Mouse (Mus musculus) embryonic fibroblast, embryonic 13.5 days (primary cell): ENCODE measurements around the gene Pax4. TPM values are rescaled to one million over a fixed set of nuclear protein-coding genes. Genes with fewer than 3 reads are reported as not detected.
A peak's percentile ranks its signal among the peaks of the same experiment; 100 is the strongest.

Source experiments
- H3K27ac ChIP-seq: 2 replicates; pipeline ENCODE4 v1.5.1; 2012; ENCODE audit warnings: low read length, control low read depth, inconsistent platforms; ENCODE audit not compliant: insufficient read depth
- H3K4me1 ChIP-seq: 2 replicates; pipeline ENCODE4 v1.6.1; 2011; ENCODE audit warnings: low read length; ENCODE audit not compliant: control insufficient read depth, insufficient read depth
- H3K4me3 ChIP-seq: 2 replicates; pipeline ENCODE4 v1.5.1; 2011; ENCODE audit warnings: mild to moderate bottlenecking, control low read depth, low read length; ENCODE audit not compliant: insufficient read depth
- CTCF ChIP-seq: IDR thresholded peaks from 2 replicates; pipeline ENCODE4 v1.5.1; 2011; ENCODE audit warnings: mild to moderate bottlenecking, control low read depth, low read length, moderate library complexity, borderline replicate concordance; ENCODE audit not compliant: insufficient read depth
- POLR2A ChIP-seq: IDR thresholded peaks from 2 replicates; pipeline ENCODE4 v1.6.1; 2011; ENCODE audit warnings: low read depth, mild to moderate bottlenecking, control low read depth, low read length, moderate library complexity
- polyA plus RNA-seq: library from polyadenylated mRNA; stranded (reverse); fragments of >200 nt; gene quantifications from 2 replicates; pipeline ENCODE4 v1.2.4, GENCODE M21; 2011; ENCODE audit warnings: low read depth; ENCODE audit not compliant: missing spikeins, insufficient read length

Pax4 gene
- polyA plus RNA-seq, 1 experiment = not detected

DNA sequence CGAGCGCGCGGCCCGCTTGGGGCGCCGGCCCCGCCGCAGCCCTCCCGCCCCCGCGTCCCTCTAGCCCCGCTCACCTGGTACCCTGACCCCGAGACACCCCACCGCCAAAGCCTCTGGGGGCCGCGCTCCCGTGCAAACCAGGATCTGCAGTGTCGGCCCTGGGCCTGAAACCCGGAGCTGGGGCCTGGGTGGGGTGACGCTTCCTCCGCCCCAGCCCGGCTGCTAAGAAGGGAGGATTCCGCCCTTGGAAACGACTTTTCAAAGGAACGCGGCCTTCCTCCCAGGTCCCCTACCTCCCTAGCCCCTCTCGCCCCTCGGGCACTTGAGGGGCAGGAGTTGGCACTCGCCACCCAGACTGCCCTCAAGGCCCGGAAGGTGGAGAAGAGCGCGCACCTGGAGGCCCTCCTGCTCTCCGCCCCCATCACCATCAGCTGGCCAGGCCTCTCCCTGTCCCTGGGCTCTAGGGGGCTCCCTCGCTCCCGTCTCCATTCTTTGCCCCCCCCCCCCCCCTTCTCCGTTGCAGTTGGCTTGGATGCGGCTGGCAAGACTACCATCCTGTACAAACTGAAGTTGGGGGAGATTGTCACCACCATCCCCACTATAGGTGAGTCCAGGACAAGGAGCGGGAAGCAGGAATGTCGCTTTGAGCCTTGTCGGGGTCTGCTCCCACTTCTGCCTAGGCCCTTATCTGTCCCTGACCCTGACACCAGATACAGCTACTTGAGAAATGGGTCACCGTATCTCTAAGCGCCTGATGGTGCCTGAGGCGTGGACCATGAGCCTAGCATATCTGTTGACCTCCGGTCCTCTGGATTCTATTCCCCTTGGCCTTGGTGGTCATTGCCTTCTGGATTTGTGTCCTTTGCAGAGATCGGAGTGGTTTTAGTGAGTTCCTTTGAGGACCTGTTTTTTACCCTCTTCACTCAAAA, 25.1 kb downstream of the Pax4 start:
- Histone ChIP-seq H3K27ac (peak overlapping the region; percentile 12; the same call in 1 of the 2 replicates), H3K4me3 (peak overlapping the region; percentile 90), H3K4me1 (peaks cover 5% of the 10 kb centered on the region; the same call in 1 of the 2 replicates)
- TF ChIP-seq CTCF (no peak), POLR2A (peak; percentile 49)

DNA sequence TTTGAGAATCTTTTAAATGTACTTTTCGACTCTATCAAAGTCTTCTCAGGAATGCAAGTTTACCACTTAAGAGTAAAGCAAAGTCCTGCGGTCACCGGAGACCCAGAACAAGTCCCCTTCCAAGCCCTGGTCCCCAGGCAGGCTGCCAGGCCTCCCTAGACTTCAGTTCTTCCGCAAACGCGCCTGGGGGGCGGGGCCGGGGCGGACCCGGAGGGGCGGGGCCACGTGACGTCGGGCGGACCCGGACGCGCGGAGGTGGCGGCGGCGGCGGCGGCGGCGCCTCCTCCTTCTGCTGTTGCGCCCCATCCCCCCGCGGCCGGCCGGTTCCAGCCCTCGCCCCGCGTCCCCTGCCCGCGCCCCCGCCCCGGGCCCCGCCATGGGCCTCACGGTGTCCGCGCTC, 25.8 kb downstream of the Pax4 start, which contains the start of gene Arf5:
Arf5 (plus strand) TSS at position 248 of the 400 bp plus-strand sequence.
- peak within 1 kb of the TSS; percentile 90 for H3K4me3 ChIP-seq
- H3K4me1 ChIP-seq = peaks cover 5% of the 10 kb centered on the region; the same call in 1 of the 2 replicates
- TF ChIP-seq CTCF (no peak), POLR2A (peak; percentile 72)
- peak within 1 kb of the TSS; percentile 45 for H3K27ac ChIP-seq

DNA sequence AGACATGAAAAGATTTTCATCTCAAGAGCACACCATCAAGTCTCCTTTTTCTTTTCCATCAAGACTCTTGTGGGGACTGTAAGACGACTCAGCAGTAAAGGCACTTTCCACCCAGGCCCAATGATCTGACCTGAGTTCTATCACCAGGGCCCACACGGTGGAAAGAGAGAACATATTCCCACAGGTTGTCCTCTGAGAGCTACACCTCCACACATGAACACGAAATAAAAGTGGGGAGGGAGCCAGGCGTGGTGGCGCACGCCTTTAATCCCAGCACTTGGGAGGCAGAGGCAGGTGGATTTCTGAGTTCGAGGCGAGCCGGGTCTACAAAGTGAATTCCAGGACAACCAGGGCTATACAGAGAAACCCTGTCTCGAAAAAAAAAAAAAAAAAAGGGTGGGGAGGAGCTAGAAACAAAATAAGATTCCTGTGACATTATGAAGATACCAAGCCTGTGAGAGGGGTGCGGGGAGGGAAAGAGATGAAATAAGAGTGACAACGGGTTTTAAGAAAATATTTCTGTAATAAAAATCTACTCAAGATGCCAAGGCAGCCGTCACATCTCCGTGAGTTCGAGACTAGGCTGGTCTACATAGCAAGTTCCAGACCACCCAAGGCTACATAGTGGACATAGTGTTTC, 26.4 kb downstream of the Pax4 start:
- TF ChIP-seq POLR2A = no peak
- TF ChIP-seq CTCF = no peak
- peaks cover 5% of the 10 kb centered on the region; the same call in 1 of the 2 replicates for H3K4me1 ChIP-seq
- peak overlapping the region; percentile 45 for H3K27ac ChIP-seq
- H3K4me3 ChIP-seq = 0 out of 2 replicates have a peak overlapping the region, but pooled peaks have one; percentile 3

DNA sequence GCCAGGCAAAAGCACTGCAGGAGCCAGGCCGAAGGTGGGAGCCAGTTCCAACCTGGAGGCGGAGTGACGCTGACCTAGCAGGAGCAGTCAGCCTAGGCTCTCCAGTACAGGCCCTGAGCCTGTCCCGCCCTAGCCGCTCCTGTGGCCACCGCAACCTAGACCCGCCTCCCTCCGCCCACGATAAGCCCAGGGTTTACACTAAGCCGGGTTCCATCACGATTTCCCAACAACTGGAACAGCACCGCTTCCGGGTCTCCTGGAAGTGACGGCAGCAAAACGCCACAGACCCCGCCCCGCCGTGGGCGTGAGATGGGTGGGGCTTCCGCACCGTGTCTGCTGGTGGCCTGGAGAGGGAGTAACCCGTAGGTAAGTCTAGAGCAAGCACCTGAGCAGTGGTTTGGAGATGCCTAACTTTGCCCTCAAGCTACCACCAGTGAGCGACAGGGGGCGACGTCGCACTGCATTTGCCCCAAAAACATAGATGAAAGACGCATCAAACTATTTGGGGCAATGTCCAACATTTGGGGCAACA, 27.6 kb downstream of the Pax4 start:
- peak overlapping the region; percentile 51 for H3K27ac ChIP-seq
- TF ChIP-seq CTCF = peak; percentile 83; the same call in 1 of the 2 replicates
- TF ChIP-seq POLR2A = peak; percentile 84
- H3K4me1 ChIP-seq = peaks cover 5% of the 10 kb centered on the region; the same call in 1 of the 2 replicates
- H3K4me3 ChIP-seq = peak overlapping the region; percentile 67

DNA sequence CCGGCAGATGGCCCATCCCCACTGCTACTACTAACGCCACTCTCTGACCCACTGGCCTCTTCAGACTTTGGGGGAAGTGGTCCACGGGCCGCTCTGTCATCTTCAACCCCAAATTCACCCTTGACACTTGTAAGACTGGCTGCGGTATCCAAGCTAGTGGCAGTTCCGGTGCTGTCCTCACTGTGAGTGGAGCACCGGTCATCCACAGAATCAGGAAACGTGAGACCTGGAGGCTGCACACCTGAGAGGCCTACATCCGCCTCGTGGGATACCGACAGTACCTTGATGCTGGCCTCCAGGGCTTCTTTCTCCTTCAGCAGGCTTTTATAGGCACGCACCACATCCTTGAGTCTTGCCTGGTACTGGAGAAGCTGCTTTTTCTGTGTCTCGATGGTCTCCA, 28.3 kb downstream of the Pax4 start:
- peaks cover 5% of the 10 kb centered on the region; the same call in 1 of the 2 replicates for H3K4me1 ChIP-seq
- peak overlapping the region; percentile 51 for H3K27ac ChIP-seq
- peak overlapping the region; percentile 67 for H3K4me3 ChIP-seq
- no peak for TF ChIP-seq POLR2A
- no peak for TF ChIP-seq CTCF

DNA sequence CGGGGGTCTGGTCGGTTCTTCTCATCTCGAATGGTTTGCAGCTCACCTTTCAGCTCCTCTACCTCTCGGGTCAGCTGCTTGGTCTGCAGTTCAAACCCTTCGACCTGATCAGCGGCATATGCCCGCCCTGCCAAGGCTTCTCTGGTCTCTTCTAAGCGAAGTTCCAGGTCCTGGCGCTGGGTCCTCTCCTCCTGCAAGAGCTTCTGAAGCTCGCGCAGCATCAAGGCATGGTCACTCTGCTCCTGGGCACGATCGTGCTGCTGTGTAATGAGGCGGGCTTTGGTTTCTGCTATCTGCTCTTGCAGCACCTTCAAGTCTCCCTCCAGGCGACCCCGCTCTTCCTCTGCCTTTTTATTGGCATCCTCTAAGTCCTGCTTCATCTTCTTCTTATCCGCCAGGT, 28.8 kb downstream of the Pax4 start:
- Histone ChIP-seq H3K27ac (no peak overlapping the region), H3K4me1 (peaks cover 5% of the 10 kb centered on the region; the same call in 1 of the 2 replicates), H3K4me3 (peak overlapping the region; percentile 67)
- no peak for TF ChIP-seq CTCF
- no peak for TF ChIP-seq POLR2A

DNA sequence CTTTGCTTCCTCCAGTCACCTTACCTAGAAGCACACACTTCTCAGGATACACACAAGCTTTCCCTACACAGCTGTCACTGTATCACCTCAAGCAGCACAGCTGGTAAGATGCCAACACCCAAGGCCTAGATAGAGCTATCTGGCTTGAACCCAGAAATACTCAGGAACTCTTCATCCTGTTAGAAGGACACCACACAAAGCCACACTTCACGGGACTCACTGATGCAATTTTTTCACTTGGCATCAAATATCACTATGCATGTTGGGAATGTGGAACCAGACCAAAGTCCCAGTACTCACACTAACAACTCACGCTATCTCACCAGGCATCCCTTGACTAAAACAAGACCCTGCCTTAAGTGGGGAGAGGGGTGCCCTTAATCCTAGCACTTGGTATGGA, 29.5 kb downstream of the Pax4 start:
- Histone ChIP-seq H3K4me1 (peaks cover 3% of the 10 kb centered on the region; the same call in 1 of the 2 replicates), H3K4me3 (peak overlapping the region; percentile 21), H3K27ac (no peak overlapping the region)
- TF ChIP-seq POLR2A (no peak), CTCF (no peak)

DNA sequence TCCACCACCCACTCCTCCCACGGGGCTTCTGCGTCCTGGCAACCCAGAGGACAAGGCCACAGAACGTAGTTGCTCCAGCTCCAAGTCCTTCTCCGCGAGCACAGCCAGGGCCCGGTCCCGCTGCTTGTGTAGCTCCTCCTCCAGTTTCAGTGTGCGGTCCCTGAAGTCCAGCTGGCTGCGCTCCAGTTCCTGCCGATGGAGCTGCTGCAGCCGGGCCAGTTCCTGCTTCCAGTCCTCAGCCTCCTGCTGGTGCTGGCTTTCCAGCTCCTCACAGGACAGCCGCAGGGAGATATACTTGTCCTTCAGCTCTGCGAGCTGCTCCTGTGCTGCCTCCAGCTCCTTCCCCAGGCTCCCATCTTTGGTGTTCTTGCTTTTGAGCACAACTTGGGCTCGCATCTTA, 30.7 kb downstream of the Pax4 start:
- no peak for TF ChIP-seq POLR2A
- TF ChIP-seq CTCF = no peak
- no peak overlapping the region for H3K27ac ChIP-seq

DNA sequence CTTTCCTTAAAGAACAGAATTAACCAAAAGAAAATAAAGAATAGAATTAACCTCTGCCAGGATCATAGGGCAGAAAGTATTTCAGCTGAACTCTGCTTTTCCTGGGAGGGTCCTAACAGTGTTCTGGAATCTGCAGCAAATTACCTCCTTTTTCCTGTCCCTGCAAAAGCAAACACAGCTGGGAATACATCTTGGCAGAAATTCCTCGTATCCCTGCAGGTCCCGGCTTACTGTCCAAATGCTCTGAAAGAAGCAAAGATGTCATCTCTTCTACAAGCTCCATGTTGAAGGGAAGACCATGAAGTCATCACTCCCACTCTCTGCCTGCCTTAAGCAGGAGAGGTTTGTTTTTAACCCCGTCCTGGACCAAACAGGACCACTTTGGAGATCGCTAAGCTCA, 32.2 kb downstream of the Pax4 start:
- Histone ChIP-seq H3K4me1 (0 out of 2 replicates have a peak, but pooled peaks cover 3% of the 10 kb centered on the region), H3K27ac (no peak overlapping the region), H3K4me3 (no peak overlapping the region)
- TF ChIP-seq CTCF = no peak

More for the DNA sequence above, 30.7 kb downstream of the Pax4 start:
- H3K4me3 ChIP-seq = no peak overlapping the region
- peaks cover 3% of the 10 kb centered on the region; the same call in 1 of the 2 replicates for H3K4me1 ChIP-seq

DNA sequence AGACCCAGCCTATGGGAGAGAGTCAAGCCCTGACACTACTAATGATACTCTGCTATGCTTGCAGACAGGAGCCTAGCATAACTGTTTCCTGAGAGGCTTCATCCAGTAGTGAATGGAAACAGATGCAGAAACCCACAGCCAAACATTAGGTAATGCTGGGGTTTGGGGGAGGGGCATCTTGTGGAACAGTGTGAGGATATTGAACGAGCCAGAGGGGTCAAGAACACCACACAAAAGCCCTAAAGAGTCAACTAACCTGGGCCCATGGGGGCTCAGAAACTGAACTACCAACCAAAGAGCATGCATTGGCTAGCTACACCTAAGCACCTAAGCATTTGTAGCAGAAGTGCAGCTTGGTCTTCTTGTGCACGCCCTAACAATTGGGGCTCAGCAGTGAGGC, 37.9 kb downstream of the Pax4 start:
- Histone ChIP-seq H3K27ac (no peak overlapping the region), H3K4me1 (no peaks in the 10 kb centered on the region), H3K4me3 (no peak overlapping the region)
- TF ChIP-seq POLR2A = no peak
- TF ChIP-seq CTCF = no peak
